Mouse (Mus musculus) frontal cortex, postnatal 10 days (tissue): ENCODE results near the gene Cldn22.
A peak's percentile ranks its signal among the peaks of the same experiment; 100 is the strongest.

Source experiments
- DNase-seq, 2 experiments: peaks; one replicate each; pipeline ENCODE4 v3.0.0; 2022; ENCODE audit warnings: low spot score in 2 of 2, mixed read lengths in 1 of 2

Gene Cldn22

DNA sequence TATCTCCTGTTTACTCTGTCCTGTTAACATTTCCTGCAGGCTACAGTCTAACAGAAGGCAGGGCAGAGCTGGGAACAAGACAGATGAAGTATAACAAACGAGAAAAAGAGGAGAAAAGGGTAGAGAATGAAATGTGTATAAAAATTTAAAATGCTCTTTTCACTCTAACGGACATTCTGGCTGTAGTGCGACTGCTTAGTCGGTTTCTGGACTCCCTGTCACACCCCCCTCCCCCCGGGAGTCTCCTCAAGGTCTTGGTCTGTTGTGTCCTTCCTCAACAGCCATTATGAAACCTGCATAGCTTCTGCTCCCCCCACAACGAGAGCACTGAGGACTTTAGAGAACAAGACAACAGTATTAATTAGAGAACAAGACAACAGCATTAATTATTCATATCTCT is 8.3 kb downstream of the Cldn22 start:
- DNase-seq, result no peak

DNA sequence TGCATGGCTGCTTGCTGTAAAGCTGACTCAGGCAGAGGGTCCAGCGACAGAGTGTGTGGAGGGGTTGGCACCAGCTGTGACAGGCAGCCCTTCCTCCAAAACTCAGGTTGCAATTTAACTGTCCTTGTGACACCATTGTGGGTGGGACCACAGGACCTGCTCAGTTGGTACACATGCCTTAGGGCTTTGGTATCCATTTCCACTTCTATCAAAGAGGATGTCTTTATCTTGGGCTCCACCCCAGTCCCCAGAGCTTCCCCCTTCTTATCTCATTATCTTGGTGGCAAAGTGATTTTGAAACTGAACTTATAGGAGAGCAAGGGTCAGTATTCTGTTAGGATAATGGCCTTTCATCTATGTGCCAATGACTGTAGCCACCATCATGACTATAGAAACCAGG is 9.7 kb downstream of the Cldn22 start:
- DNase-seq, result no peak

DNA sequence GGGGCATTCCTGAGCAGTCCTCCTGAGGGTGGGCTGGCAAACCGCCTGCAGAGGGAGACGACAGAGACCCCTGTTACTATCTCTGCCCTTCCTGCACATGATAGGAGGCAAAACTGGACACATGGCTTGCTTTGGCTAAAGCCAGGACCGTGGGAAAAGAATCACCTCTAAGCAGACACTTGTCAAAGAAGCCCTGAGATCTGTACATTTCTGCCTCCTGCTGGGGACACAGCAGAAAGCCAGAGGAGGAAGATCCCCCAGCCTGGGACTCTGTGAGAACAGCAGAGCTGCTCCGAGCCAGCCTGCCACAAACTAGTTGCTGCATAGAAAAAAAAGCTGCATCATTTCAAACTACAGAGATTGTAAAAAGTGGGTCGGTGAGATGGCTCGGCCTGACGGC is 18.8 kb downstream of the Cldn22 start:
- DNase-seq, result no peak

DNA sequence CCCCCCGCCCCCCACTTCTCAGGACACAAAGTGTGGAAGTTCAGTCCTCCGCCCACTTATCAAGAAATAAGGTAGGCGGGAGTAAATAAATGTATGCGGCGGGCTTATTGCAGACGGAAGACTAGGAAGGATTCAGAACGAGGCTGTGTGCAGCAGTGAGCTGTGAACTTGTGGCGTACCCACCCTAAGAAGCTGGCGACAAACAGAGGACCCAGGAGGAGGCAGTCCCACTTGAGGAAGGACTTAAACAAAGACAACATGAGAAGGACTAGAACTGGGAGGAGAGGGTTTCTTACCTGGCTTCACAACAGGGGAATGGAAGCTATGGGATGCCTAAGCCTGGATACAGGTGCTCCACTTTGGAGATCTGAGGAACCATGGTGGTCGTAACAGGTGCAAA is 19.4 kb downstream of the Cldn22 start:
- no peak for DNase-seq

DNA sequence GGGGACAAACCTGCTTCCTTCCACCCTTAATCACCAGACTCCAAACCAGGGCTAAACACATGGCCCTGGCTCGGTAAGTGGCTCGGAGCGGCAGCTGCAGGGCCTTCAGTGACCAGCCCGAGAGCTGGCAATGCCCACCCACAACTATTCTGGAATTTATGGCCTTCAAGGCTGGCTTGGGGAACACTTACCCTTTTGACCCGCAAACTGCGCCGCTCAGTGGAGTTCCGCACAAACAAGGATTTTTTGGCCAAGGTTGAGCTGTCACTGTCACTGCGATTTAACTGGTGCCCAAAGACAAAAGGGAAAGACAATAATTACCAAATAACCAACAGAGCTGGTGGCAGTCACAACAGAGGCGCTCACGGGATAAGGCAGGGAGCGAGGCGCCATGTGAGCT is 21.7 kb downstream of the Cldn22 start:
- no peak for DNase-seq

DNA sequence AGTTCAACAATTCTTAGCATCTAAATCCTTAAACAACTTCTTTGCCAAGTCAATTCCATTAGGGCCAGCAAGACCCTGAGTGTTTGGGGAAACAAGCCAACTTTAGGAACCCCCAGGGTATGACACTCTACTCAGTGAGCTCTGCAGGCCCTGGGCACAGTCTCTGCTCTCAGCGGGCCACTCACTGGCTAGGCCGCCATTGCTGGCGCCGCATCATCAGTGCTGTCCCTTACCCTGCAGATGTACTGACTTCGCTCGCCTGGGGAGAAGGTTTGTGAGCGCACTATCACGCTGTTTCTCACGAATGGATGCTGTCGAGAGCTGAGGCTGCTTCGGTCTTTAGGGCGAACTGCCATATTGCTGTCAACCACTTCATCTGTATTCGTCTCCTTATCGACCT is 22.9 kb downstream of the Cldn22 start:
- no peak for DNase-seq

DNA sequence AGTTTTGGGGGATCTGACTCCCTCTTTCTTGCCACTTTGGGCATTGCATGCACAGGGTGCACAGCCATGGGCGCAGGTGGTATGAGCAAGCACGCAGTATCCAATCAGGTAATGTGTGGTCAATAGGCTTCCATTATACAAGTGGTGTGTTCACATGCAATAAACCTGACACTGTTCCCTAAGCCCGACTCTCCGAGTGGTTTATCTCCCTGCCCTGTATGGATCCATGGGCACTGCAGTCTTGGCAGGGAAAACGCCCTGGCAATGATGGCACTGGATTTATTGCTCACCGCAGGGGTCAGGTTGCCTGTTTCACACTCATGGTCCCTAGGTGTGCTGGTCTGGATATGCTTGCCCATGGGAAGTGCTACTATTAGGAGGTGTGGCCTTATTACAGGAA is 23.6 kb downstream of the Cldn22 start:
- no peak for DNase-seq

DNA sequence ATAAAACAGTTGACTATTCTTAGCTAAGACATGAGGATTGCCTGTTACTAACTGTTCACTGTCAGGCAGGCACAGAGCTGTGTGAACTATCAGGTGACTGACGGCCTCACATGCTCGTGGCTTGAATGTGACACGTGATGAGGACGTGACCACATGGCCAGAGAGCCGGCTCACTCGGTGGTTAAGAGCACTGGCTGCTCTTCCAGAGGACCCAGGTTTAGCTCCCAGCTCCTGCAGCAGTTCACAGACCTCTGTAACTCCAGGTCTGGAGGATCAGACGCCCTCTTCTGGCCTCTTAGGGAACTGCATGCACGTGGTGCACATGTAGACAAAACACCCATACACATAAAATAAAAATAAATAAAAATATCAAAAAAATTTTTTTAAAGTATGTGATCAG is 25.6 kb downstream of the Cldn22 start:
- DNase-seq, result no peak

DNA sequence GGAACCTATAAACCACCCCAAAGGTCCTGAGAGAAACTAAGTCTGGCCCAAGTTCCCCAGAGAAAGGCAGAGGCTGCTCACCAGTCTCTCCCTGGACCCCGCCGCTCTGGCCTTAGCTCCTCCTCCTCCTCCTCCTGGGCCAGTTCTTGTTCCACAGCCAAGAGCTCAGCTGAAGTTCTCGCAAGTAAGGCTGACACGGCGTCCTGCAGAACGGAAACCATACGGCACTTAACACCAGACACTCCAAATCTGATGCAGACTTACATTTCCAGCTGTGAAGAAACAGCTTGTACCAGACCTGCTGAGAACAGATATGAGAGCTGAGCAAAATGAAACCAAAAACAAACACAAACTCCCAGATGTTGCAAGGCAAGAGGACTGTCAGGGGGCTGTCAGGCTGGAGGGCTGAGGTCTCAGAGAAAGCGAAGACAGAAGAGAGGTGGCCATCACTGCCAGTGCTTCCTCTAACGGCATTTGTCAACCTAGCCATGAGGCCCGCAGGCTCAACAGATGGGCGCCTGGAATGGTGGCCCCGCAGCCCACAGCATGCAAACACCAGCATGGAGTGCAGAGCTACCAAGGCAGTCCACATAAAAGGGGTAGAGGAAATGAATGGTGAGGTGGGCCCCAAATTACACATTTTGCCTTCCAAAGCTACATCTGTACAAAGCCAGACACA is 27.7 kb downstream of the Cldn22 start:
- DNase-seq, result no peak

DNA sequence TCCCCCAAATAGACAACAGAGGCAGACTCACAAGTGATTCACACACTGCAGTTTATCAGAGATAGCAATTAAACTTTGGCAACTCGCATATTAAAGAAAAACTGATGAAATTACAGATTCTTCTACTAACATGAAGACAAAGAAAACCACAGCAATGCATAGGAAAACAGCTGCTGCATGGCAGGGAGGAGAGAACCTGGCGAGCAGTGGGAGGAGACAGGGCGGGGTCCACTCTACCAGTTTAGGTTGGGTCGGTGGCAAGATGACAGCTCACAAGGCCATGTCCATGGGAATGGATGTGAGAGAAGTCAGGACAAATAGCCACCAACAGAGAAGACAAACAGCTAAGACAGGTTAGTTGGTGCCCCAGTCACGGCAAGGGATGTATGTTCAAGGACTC is 28.5 kb downstream of the Cldn22 start:
- DNase-seq, result no peak

DNA sequence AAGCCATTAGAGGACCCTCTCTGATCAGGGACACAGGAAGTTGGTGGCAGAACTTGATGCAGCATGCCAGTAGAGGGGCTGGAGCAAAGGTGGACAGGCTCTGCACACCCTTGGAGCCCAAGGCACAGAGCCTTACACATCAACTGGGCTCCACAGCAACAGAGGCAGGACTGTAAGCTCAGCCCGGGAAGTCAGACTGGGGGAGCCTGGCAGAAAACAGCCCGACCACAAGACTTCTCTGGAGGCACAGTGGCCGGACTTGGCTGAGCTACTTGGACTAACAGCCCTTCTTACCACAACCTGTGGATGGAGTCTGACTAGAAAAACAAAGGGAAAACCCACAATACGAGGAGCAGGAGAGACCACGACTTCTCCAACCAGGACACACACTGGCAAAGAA is 29.1 kb downstream of the Cldn22 start:
- no peak for DNase-seq

DNA sequence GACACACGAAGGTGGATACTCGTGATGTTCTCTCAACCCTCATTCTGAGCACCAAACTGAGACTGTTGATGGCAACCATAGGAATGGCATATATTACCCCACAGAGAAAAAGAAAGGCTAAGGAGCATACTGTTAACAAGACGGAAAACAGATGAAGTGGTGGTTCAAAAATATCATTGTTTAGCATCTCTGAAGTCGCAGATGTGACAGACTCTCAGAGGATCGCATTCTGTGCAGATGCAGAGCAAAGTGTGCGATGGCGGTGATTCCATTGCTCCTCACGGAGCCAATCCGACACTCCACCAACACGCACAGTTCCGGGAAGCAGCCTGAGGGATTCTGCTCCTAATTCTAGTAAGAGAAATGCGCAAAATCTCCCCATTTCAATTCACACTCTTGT is 35.0 kb downstream of the Cldn22 start:
- DNase-seq, result no peak

DNA sequence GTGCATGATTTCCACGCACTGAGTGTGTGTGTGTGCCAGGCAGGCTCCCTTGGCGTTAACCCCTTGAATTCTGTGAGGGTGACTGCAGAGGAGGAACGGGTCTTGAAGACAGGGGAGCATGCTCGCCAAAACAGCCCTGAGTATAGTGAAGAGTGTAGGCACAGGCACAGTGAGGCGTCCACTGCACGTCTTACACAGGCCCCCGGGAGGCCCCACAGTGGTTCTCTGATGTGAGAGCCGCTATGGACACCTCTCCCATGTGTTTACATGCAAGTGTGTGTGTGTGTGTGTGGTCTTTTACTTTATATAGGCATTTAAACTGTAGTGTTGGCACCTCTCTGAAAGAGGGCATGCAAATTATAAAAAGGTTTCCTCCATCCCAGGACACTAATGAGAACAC is 42.3 kb downstream of the Cldn22 start:
- no peak for DNase-seq

DNA sequence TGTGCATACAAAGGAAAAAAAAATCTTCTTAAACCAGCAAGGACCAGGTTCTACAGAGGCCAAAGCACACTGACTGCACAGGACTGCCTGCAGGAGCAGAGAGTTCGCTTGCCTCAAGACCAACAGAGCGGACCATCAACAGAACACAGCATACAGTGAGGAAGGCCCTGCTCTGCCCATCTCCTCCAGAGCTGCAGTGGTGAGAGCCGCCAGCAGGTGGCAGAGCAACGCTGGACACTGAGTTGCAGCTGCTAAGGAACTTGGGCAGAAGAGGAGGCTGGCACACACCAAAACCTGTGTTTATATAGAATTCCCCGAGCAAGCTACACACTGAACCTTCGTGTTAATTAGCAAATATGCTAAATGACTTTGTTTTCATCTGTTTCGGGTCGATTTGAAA is 42.8 kb downstream of the Cldn22 start:
- peak; percentile 52 to 83 for DNase-seq

DNA sequence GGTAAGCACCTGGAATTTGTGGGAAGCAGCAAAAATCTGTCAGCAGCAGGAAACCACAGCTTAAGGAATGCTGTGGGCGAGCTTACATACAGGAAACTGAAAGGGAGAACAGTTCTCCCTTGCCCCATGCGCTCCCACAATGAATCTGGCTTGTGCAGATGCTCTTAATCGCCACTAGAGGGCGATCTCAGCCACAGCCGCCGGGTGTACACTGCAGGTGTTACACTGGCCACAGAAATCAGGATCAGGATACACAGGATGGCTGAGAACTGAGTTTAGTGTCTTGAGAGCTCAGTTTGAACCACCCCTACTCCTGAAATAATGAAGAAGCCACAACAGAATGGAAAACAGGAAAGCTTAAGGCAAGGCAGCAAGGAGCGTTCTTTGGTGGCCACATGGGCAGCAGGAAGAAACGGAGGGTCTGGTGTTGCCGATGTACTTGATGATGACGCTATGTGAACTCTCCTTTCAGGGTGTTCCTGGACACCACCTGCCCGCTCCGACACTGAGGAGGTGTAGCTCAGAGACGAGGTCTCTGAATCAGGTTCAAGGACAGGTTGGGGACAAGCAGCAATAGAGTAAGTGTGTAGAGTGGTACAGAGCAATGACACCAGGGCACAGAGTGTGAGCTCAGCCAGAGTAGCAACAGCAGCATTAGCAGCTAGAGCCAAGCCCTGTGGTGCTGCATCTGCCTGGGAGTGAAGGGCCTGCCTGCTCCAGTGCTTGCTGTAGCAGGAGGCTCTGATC is 48.3 kb downstream of the Cldn22 start:
- DNase-seq, result peak in 1 of 2 experiments; percentile 24

DNA sequence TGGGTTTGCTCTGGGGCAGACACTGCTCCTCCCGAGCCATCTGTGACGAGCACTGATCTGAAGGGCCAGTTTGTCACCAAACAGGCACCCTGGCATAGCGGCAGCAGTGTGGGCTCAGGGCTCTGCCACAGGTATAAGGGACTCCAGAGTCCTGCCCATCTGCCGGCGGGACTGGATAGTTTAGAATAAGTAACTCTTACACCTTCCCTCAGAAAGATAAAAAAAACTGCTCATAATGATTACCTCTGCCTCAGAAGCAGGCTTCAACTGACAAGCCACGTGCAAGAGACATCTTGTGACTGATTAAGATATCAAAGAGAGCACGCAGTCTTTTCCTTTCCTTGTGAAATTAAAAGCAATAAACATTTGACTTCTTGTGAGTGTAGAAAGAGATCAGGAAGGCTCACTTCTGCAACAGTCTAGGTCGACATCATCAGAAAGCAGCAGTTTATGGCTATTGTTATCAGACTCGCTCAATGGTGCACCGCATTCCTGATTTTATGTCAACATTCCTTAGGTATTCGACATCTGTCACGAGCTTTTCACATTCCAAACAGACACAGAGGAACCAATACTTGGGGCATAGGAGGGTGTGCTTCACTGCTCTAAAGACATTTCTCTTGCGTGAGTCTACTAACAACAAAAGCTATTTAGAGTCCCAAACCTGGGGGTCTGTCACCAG is 50.4 kb downstream of the Cldn22 start:
- no peak for DNase-seq
